Mouse (Mus musculus): ENCODE measurements around the gene Ltb4r1. TPM values are rescaled to one million over a fixed set of nuclear protein-coding genes. Genes with fewer than 3 reads are reported as not detected.
A peak's percentile ranks its signal among the peaks of the same experiment; 100 is the strongest.

Ltb4r1 gene
- polyA plus RNA-seq, 1 experiment: 6.5 TPM

DNA sequence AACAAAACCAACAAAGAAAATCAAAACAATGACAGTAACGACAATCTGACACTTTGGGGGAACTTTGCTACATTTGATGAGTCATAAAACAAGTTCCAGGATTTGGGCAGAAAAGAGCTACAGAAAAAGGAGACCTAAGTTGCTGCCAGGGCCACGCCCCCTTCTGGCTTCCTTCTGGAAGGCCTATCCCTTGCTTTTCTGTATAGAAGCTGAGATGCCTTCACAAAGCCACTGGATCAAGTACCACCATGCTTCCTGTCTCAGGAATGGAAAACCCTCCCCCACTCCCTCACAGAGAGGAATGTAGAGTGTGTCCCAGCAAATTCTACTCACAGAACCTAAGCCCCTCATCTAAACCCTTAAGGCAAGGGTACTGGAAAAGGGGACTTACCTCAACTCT lies 28.2 kb downstream of the Ltb4r1 start:
- 61% methylated on average over 2 of the region's 2 CpGs for whole genome bisulfite sequencing
- no peaks in the 10 kb centered on the region for H3K4me1 ChIP-seq (ENCODE audit: control insufficient read depth, insufficient read depth, low read length)
- no peak for DNase-seq
- H3K4me3 ChIP-seq (replicated peaks; ENCODE audit: extremely low read depth, low read depth, low read length): no peak overlapping the region
- no peak for TF ChIP-seq POLR2A (IDR thresholded peaks at IDR 0.05; ENCODE audit: borderline replicate concordance, extremely low read depth, low read depth, low read length)
- TF ChIP-seq CTCF (IDR thresholded peaks at IDR 0.05; ENCODE audit: insufficient read depth, low read length): no peak

DNA sequence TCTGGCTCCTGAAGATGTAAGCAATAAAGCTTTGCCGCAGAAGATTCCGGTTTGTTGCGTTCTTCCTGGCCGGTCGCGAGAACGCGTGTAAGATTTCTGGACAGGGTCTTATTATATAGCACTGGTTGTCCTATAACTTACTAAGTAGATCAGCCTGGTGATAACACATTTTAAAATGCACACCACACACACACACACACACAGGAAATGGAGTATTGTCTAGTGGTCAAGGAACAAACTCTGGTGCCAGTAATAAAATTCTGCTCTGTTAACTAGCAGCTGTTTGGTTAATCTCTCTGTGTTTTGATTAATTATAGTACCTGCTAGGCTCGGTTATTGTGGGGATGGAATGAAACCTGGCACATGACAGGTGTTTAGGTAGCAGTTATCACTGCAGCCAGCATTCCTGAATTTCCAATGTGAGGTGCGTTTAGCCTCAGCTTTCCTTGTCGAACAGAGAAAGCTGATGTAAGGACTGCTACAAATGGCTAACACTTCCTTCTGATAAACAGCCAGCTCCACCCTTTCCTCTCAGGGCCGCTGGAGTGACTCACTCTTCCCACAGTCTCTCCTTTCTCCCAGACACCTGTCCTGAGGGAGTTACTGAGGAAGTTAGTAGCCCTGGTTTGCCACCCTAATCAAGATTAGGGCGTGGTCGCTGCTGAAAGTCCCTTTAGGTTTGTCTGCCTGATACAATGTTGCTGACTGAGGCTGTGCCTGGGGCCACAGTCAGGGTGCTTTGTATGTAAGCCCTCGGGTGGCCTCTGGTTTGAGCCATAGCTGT lies 29.8 kb downstream of the Ltb4r1 start:
- no peak for TF ChIP-seq CTCF (IDR thresholded peaks at IDR 0.05; ENCODE audit: insufficient read depth, low read length)
- peak; percentile 57; the same call in 1 of the 2 replicates for TF ChIP-seq POLR2A (IDR thresholded peaks at IDR 0.05; ENCODE audit: borderline replicate concordance, extremely low read depth, low read depth, low read length)
- no peaks in the 10 kb centered on the region for H3K4me1 ChIP-seq (ENCODE audit: control insufficient read depth, insufficient read depth, low read length)
- no peak for DNase-seq
- WGBS: 41% methylated on average over 15 of the region's 15 CpGs
- peak overlapping the region; percentile 24 for H3K4me3 ChIP-seq (replicated peaks; ENCODE audit: extremely low read depth, low read depth, low read length)

DNA sequence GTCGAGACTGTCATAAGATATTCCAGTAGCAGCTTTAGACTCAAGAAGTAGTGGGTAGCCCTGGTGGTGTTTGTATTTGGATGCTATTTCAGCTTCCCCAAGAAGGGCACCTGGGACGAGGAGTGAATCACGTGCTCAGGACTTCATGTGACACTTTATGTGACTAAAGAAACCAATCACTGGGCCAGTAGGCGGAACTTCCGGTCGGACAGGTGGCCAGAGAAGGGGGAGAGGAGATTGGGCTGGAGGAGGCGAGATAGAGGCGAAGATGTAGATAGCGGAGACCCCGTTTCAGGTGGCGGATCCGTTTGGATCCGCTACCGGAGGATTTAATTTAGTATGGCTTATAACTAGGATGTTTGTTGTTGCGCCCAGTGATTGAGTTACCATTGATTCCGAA lies 49.1 kb downstream of the Ltb4r1 start:
- DNase-seq: peak; percentile 66
- TF ChIP-seq POLR2A (IDR thresholded peaks at IDR 0.05; ENCODE audit: borderline replicate concordance, extremely low read depth, low read depth, low read length) (no peak), CTCF (IDR thresholded peaks at IDR 0.05; ENCODE audit: insufficient read depth, low read length) (no peak)
- H3K4me1 ChIP-seq (ENCODE audit: control insufficient read depth, insufficient read depth, low read length): no peaks in the 10 kb centered on the region
- WGBS: 23% methylated on average over 16 of the region's 16 CpGs
- peak overlapping the region; percentile 55 for H3K4me3 ChIP-seq (replicated peaks; ENCODE audit: extremely low read depth, low read depth, low read length)

DNA sequence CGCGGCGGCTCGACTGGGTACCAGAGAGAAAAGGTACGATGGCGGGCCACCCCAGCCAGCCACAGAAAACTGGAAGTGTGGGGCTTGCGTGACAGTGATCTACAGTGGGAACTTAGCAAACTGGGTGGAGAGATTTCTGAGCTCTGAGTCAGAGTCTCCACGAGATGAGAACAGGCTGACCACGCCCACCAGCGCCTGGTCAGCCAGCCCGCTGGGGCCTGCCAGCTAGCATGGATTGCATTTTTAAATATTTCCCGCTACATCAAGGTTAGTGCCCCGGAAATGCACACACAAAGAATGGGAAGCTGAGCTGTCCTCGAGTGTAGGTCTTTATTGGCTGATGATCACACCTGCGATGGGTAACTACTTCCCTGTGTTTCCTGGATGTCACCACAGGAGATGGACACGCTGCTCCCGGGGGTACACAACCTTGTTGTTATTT lies 49.6 kb downstream of the Ltb4r1 start:
- WGBS: 18% methylated on average over 17 of the region's 17 CpGs
- Histone ChIP-seq H3K4me1 (ENCODE audit: control insufficient read depth, insufficient read depth, low read length) (no peaks in the 10 kb centered on the region), H3K4me3 (replicated peaks; ENCODE audit: extremely low read depth, low read depth, low read length) (peak overlapping the region; percentile 55)
- DNase-seq: peak; percentile 67
- TF ChIP-seq CTCF (IDR thresholded peaks at IDR 0.05; ENCODE audit: insufficient read depth, low read length) (no peak), POLR2A (IDR thresholded peaks at IDR 0.05; ENCODE audit: borderline replicate concordance, extremely low read depth, low read depth, low read length) (no peak)

Other genes starting within 250 kb of the Ltb4r1 start
- not detected in 2 replicates for gene Nrl, start 241.0 kb upstream of the Ltb4r1 start, polyA plus RNA-seq (2012; rRNA removed)
- gene Pck2, start 225.7 kb upstream of the Ltb4r1 start, polyA plus RNA-seq (2012; rRNA removed): 31.6 and 34.1 TPM in 2 replicates
- gene Dcaf11, start 206.0 kb upstream of the Ltb4r1 start, polyA plus RNA-seq (2012; rRNA removed): 96.0 and 124 TPM in 2 replicates
- 0.60 and 1.8 TPM in 2 replicates for gene A730061H03Rik, start 205.6 kb upstream of the Ltb4r1 start, polyA plus RNA-seq (2012; rRNA removed)
- 5.1 and 17.5 TPM in 2 replicates for gene Fitm1, start 190.3 kb upstream of the Ltb4r1 start, polyA plus RNA-seq (2012; rRNA removed)
- gene Psme1, start 187.8 kb upstream of the Ltb4r1 start, polyA plus RNA-seq (2012; rRNA removed): 82.8 and 98.6 TPM in 2 replicates
- 20.7 and 20.8 TPM in 2 replicates for gene Emc9, start 180.7 kb upstream of the Ltb4r1 start, polyA plus RNA-seq (2012; rRNA removed)
- 45.0 and 60.5 TPM in 2 replicates for gene Psme2, start 174.8 kb upstream of the Ltb4r1 start, polyA plus RNA-seq (2012; rRNA removed)
- 37.7 and 42.8 TPM in 2 replicates for gene Rnf31, start 174.3 kb upstream of the Ltb4r1 start, polyA plus RNA-seq (2012; rRNA removed)
- gene Irf9, start 162.4 kb upstream of the Ltb4r1 start, polyA plus RNA-seq (2012; rRNA removed): 77.3 and 82.6 TPM in 2 replicates
- 6.0 and 9.7 TPM in 2 replicates for gene Rec8, start 147.9 kb upstream of the Ltb4r1 start, polyA plus RNA-seq (2012; rRNA removed)
- 52.7 and 83.9 TPM in 2 replicates for gene Ipo4, start 130.0 kb upstream of the Ltb4r1 start, polyA plus RNA-seq (2012; rRNA removed)
- 6.0 and 9.5 TPM in 2 replicates for gene Gm49378, start 128.1 kb upstream of the Ltb4r1 start, polyA plus RNA-seq (2012; rRNA removed)
- gene Tm9sf1, start 122.2 kb upstream of the Ltb4r1 start, polyA plus RNA-seq (2012; rRNA removed): 81.4 and 91.7 TPM in 2 replicates
- 0.70 and 1.0 TPM in 2 replicates for gene Tssk4, start 115.8 kb upstream of the Ltb4r1 start, polyA plus RNA-seq (2012; rRNA removed)
- 15.1 and 20.4 TPM in 2 replicates for gene Mdp1, start 105.5 kb upstream of the Ltb4r1 start, polyA plus RNA-seq (2012; rRNA removed)
- 11.8 and 18.7 TPM in 2 replicates for gene Gmpr2, start 94.0 kb upstream of the Ltb4r1 start, polyA plus RNA-seq (2012; rRNA removed)
- gene Nedd8, start 93.8 kb upstream of the Ltb4r1 start, polyA plus RNA-seq (2012; rRNA removed): 170 and 270 TPM in 2 replicates
- 11.9 and 14.8 TPM in 2 replicates for gene Tinf2, start 84.1 kb upstream of the Ltb4r1 start, polyA plus RNA-seq (2012; rRNA removed)
- gene Tgm1, start 52.0 kb upstream of the Ltb4r1 start, polyA plus RNA-seq (2012; rRNA removed): 3.4 and 30.7 TPM in 2 replicates
- gene Rabggta, start 43.7 kb upstream of the Ltb4r1 start, polyA plus RNA-seq (2012; rRNA removed): 42.0 and 57.3 TPM in 2 replicates
- 69.2 and 89.0 TPM in 2 replicates for gene Dhrs1, start 20.3 kb upstream of the Ltb4r1 start, polyA plus RNA-seq (2012; rRNA removed)
- gene Nop9, start 20.3 kb upstream of the Ltb4r1 start, polyA plus RNA-seq (2012; rRNA removed): 12.7 and 16.8 TPM in 2 replicates
- gene Cideb, start 7.5 kb upstream of the Ltb4r1 start, polyA plus RNA-seq (2012; rRNA removed): 3.8 and 4.0 TPM in 2 replicates
- 1.1 and 2.6 TPM in 2 replicates for gene Ltb4r2, start 4.5 kb upstream of the Ltb4r1 start, polyA plus RNA-seq (2012; rRNA removed)
- gene Adcy4, start 18.1 kb downstream of the Ltb4r1 start, polyA plus RNA-seq (2012; rRNA removed): 157 and 169 TPM in 2 replicates
- gene Ripk3, start 22.9 kb downstream of the Ltb4r1 start, polyA plus RNA-seq (2012; rRNA removed): 7.5 and 10.0 TPM in 2 replicates
- gene Nfatc4, start 57.2 kb downstream of the Ltb4r1 start, polyA plus RNA-seq (2012; rRNA removed): 26.4 and 27.3 TPM in 2 replicates
- gene Nynrin, start 88.0 kb downstream of the Ltb4r1 start, polyA plus RNA-seq (2012; rRNA removed): 9.4 and 12.4 TPM in 2 replicates
- 0.15 and 0.34 TPM in 2 replicates for gene Cbln3, start 118.4 kb downstream of the Ltb4r1 start, polyA plus RNA-seq (2012; rRNA removed)
- gene Khnyn, start 119.0 kb downstream of the Ltb4r1 start, polyA plus RNA-seq (2012; rRNA removed): 20.3 and 24.2 TPM in 2 replicates
- gene Sdr39u1, start 134.3 kb downstream of the Ltb4r1 start, polyA plus RNA-seq (2012; rRNA removed): 37.6 and 51.9 TPM in 2 replicates
- gene Cma1, start 178.7 kb downstream of the Ltb4r1 start, polyA plus RNA-seq (2012; rRNA removed): 1.8 and 1.9 TPM in 2 replicates
- gene Cma2, start 185.0 kb downstream of the Ltb4r1 start, polyA plus RNA-seq (2012; rRNA removed): not detected in 2 replicates

All from lung, adult 2 months (tissue).